Mouse (Mus musculus): ENCODE data around the gene Mast2.

DNA sequence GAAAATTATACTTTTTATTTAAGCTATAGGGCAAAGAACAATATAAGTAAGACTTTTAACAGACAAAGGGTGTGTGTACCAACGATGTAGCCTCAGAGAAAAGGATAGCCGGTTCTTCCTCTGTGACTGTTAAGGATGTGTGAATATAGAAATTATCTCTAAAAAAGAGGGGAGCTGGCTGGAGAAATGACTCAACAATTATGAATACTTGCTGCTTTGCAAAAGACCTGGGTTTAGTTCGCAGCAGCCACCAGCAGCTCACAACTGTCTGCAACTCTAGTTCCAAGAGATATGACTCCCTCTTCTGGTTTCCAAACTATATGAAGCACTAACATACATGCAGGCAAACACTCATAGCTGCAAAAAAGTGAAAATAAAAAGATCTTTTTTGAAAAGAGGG lies 2.0 kb downstream of the Mast2 start:
- TF ChIP-seq MAX (IDR thresholded peaks at IDR 0.05): no peak
- no peak for TF ChIP-seq CTCF (IDR thresholded peaks at IDR 0.05; ENCODE audit: control insufficient read depth, insufficient read depth, insufficient read length)
- no peak for TF ChIP-seq MYOG (IDR thresholded peaks at IDR 0.05; ENCODE audit: control insufficient read depth, extremely low read depth, insufficient read length)

Data from C2C12 (cell line).